Mouse (Mus musculus) forebrain, embryonic 15.5 days (tissue): ENCODE measurements at regions not wholly inside any gene's neighbourhood (a gene's known extent, or its start where the extent isn't known, plus 50 kb on each side); places are given as distances from the start of the nearest gene placed in this dataset.

Experiments used
- ATAC-seq: fragments of 200-750 bp; cut with Nextera tagmentation; replicated peaks from 2 replicates; pipeline ENCODE4 v1.8.0; 2017; ENCODE audit warnings: mild to moderate bottlenecking, moderate TSS enrichment, moderate library complexity
- H3K27ac ChIP-seq: fragments of 300-500 bp; sonication (generic); replicated peaks from 2 replicates; pipeline ENCODE4 v1.5.1; 2015; ENCODE audit warnings: mild to moderate bottlenecking, inconsistent platforms
- H3K27me3 ChIP-seq: fragments of 300-500 bp; sonication (generic); 2 replicates; pipeline ENCODE4 v1.6.1; 2015; ENCODE audit warnings: inconsistent platforms
- H3K36me3 ChIP-seq: fragments of 300-500 bp; sonication (generic); 2 replicates; pipeline ENCODE4 v1.6.1; 2015; ENCODE audit warnings: mild to moderate bottlenecking, inconsistent platforms
- H3K4me1 ChIP-seq: fragments of 300-500 bp; sonication (generic); 2 replicates; pipeline ENCODE4 v1.6.1; 2015; ENCODE audit warnings: inconsistent platforms
- H3K4me2 ChIP-seq: fragments of 300-500 bp; sonication (generic); replicated peaks from 2 replicates; pipeline ENCODE4 v1.6.1; 2015; ENCODE audit warnings: mild to moderate bottlenecking, inconsistent platforms
- H3K4me3 ChIP-seq: fragments of 300-500 bp; sonication (generic); 2 replicates; pipeline ENCODE4 v1.5.1; 2015; ENCODE audit warnings: mild to moderate bottlenecking, inconsistent platforms
- H3K9ac ChIP-seq: fragments of 300-500 bp; sonication (generic); replicated peaks from 2 replicates; pipeline ENCODE4 v1.6.1; 2015; ENCODE audit warnings: mild to moderate bottlenecking, inconsistent platforms
- H3K9me3 ChIP-seq: fragments of 300-500 bp; sonication (generic); 2 replicates; pipeline ENCODE4 v1.6.1; 2016; ENCODE audit warnings: inconsistent platforms
- WGBS: fragments of 180-500 bp; shearing (Covaris S2); methylation state at CpG from one replicate; pipeline ENCODE4 v1.1.7; 2015; ENCODE audit warnings: mixed read lengths; 5-methylcytosine and 5-hydroxymethylcytosine counted together

- no peaks in the 10 kb centered on the region for H3K4me1 ChIP-seq
- no peak overlapping the region for H3K9ac ChIP-seq
- ATAC-seq = no peak
- 32% methylated on average over 12 of the region's 12 CpGs for WGBS
- no peaks in the 10 kb centered on the region for H3K27me3 ChIP-seq
- no peaks in the 10 kb centered on the region for H3K36me3 ChIP-seq
- H3K27ac ChIP-seq = no peak overlapping the region
- no peak overlapping the region for H3K4me3 ChIP-seq
- no peaks in the 10 kb centered on the region for H3K9me3 ChIP-seq
- H3K4me2 ChIP-seq = no peak overlapping the region
Observed at GRCm38 (mm10) chr1:121013839-121014503, 318.4 kb downstream of the Insig2 start.

GRCm38 (mm10) chr1:121029375-121029774, 303.0 kb downstream of the Insig2 start:
- Histone ChIP-seq H3K9ac (no peak overlapping the region), H3K4me3 (no peak overlapping the region), H3K4me1 (no peaks in the 10 kb centered on the region), H3K27me3 (no peaks in the 10 kb centered on the region), H3K4me2 (no peak overlapping the region), H3K9me3 (no peaks in the 10 kb centered on the region), H3K36me3 (no peaks in the 10 kb centered on the region), H3K27ac (no peak overlapping the region)
- no peak for ATAC-seq
- 96% methylated on average over 2 of the region's 2 CpGs for WGBS

GRCm38 (mm10) chr1:121034761-121035393, 297.5 kb downstream of the Insig2 start:
- no peak for ATAC-seq
- no peaks in the 10 kb centered on the region for H3K36me3 ChIP-seq
- no peak overlapping the region for H3K27ac ChIP-seq
- WGBS = 86% methylated on average over 10 of the region's 10 CpGs
- no peak overlapping the region for H3K4me2 ChIP-seq
- H3K4me3 ChIP-seq = no peak overlapping the region
- no peak overlapping the region for H3K9ac ChIP-seq
- no peaks in the 10 kb centered on the region for H3K27me3 ChIP-seq
- H3K4me1 ChIP-seq = no peaks in the 10 kb centered on the region
- H3K9me3 ChIP-seq = no peaks in the 10 kb centered on the region

GRCm38 (mm10) chr1:121046581-121046980, 285.8 kb downstream of the Insig2 start:
- 38% methylated on average over 6 of the region's 6 CpGs for WGBS

GRCm38 (mm10) chr1:121047406-121047805, 285.0 kb downstream of the Insig2 start:
- H3K9ac ChIP-seq = no peak overlapping the region
- WGBS = 29% methylated on average over 2 of the region's 2 CpGs
- no peak overlapping the region for H3K27ac ChIP-seq
- H3K4me2 ChIP-seq = no peak overlapping the region
- no peak for ATAC-seq
- no peak overlapping the region for H3K4me3 ChIP-seq
- peaks cover 81% of the 10 kb centered on the region for H3K27me3 ChIP-seq
- no peaks in the 10 kb centered on the region for H3K9me3 ChIP-seq
- peaks cover 8% of the 10 kb centered on the region; the same call in 1 of the 2 replicates for H3K4me1 ChIP-seq
- no peaks in the 10 kb centered on the region for H3K36me3 ChIP-seq

More at GRCm38 (mm10) chr1:121046581-121046980, 285.8 kb downstream of the Insig2 start:
- H3K4me1 ChIP-seq = peaks cover 5% of the 10 kb centered on the region; the same call in 1 of the 2 replicates
- ATAC-seq = no peak
- H3K36me3 ChIP-seq = no peaks in the 10 kb centered on the region
- H3K27ac ChIP-seq = no peak overlapping the region
- H3K4me3 ChIP-seq = no peak overlapping the region
- no peak overlapping the region for H3K4me2 ChIP-seq
- H3K9me3 ChIP-seq = no peaks in the 10 kb centered on the region
- H3K9ac ChIP-seq = no peak overlapping the region
- H3K27me3 ChIP-seq = peaks cover 77% of the 10 kb centered on the region

GRCm38 (mm10) chr1:121049684-121050083, 282.7 kb downstream of the Insig2 start:
- no peaks in the 10 kb centered on the region for H3K36me3 ChIP-seq
- no peak overlapping the region for H3K9ac ChIP-seq
- 70% methylated on average over 4 of the region's 4 CpGs for WGBS
- no peak overlapping the region for H3K27ac ChIP-seq
- no peak overlapping the region for H3K4me3 ChIP-seq
- H3K9me3 ChIP-seq = no peaks in the 10 kb centered on the region
- peaks cover 90% of the 10 kb centered on the region for H3K27me3 ChIP-seq
- H3K4me2 ChIP-seq = no peak overlapping the region
- ATAC-seq = no peak
- peaks cover 8% of the 10 kb centered on the region; the same call in 1 of the 2 replicates for H3K4me1 ChIP-seq

GRCm38 (mm10) chr1:121050695-121051495, 281.5 kb downstream of the Insig2 start:
- Histone ChIP-seq H3K9ac (no peak overlapping the region), H3K36me3 (no peaks in the 10 kb centered on the region), H3K4me3 (no peak overlapping the region), H3K27ac (no peak overlapping the region), H3K27me3 (peaks cover 90% of the 10 kb centered on the region), H3K4me1 (peaks cover 8% of the 10 kb centered on the region; the same call in 1 of the 2 replicates), H3K4me2 (no peak overlapping the region), H3K9me3 (no peaks in the 10 kb centered on the region)
- 17% methylated on average over 12 of the region's 12 CpGs for WGBS
- ATAC-seq = peak; percentile 76

- Histone ChIP-seq H3K27me3 (peaks cover 90% of the 10 kb centered on the region), H3K4me3 (no peak overlapping the region), H3K9me3 (no peaks in the 10 kb centered on the region), H3K9ac (no peak overlapping the region), H3K27ac (no peak overlapping the region), H3K4me2 (no peak overlapping the region), H3K36me3 (no peaks in the 10 kb centered on the region), H3K4me1 (peaks cover 8% of the 10 kb centered on the region; the same call in 1 of the 2 replicates)
- WGBS = 23% methylated on average over 6 of the region's 6 CpGs
- no peak for ATAC-seq
Observed at GRCm38 (mm10) chr1:121051496-121052119, 280.8 kb downstream of the Insig2 start.

- Histone ChIP-seq H3K9me3 (no peaks in the 10 kb centered on the region), H3K9ac (no peak overlapping the region), H3K36me3 (no peaks in the 10 kb centered on the region), H3K27me3 (peaks cover 93% of the 10 kb centered on the region), H3K4me2 (no peak overlapping the region), H3K27ac (no peak overlapping the region), H3K4me1 (peaks cover 8% of the 10 kb centered on the region; the same call in 1 of the 2 replicates), H3K4me3 (no peak overlapping the region)
- no peak for ATAC-seq
- WGBS = 73% methylated on average over 5 of the region's 5 CpGs
Observed at GRCm38 (mm10) chr1:121052120-121052501, 280.3 kb downstream of the Insig2 start.

GRCm38 (mm10) chr1:121053692-121054091, 278.7 kb downstream of the Insig2 start:
- Histone ChIP-seq H3K4me3 (no peak overlapping the region), H3K9me3 (no peaks in the 10 kb centered on the region), H3K4me1 (peaks cover 8% of the 10 kb centered on the region; the same call in 1 of the 2 replicates), H3K36me3 (no peaks in the 10 kb centered on the region), H3K27ac (no peak overlapping the region), H3K27me3 (peaks cover 92% of the 10 kb centered on the region), H3K4me2 (no peak overlapping the region), H3K9ac (no peak overlapping the region)
- 35% methylated on average over 11 of the region's 11 CpGs for WGBS
- ATAC-seq = 0 out of 2 replicates have a peak, but pooled peaks have one; percentile 45

- Histone ChIP-seq H3K4me2 (no peak overlapping the region), H3K9ac (no peak overlapping the region), H3K4me3 (no peak overlapping the region), H3K27ac (no peak overlapping the region), H3K36me3 (no peaks in the 10 kb centered on the region), H3K4me1 (no peaks in the 10 kb centered on the region), H3K27me3 (0 out of 2 replicates have a peak, but pooled peaks cover 5% of the 10 kb centered on the region), H3K9me3 (no peaks in the 10 kb centered on the region)
- no peak for ATAC-seq
- 34% methylated on average over 1 of the region's 1 CpGs for WGBS
Observed at GRCm38 (mm10) chr1:121074569-121074968, 257.8 kb downstream of the Insig2 start.
